Mouse (Mus musculus) cerebellum, adult 9-11 months (tissue): ENCODE data around the gene Lenep.
"Not testable (repeated sequence)": the region's sequence is repeated elsewhere in the genome, so short reads cannot be mapped to it uniquely, and the experiment has no call there.

Source experiments
- DNase-seq: peaks from one replicate; pipeline ENCODE4 v3.0.0; 2022

Gene Lenep

DNA sequence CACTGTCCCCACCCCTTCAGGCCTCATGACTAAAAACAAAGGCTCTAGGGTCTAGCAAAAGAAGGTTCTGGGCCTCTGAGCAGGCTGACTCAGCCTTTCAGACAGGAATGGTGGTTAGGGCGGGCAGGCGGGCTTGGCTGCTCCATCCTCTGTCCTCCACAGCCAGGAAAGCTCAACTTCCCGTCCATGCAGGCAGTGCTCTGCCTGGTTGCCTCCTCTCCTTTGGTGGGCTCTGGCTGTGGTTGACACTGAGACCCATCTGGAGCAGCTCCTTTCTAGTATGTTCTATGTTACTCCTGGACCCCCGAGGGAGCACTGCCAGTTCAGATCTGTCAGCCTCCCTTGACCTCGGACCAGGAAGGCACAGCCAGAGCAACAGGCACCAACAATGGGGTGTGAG lies at the start of gene Lenep:
Gene Lenep, minus strand, starts transcription at position 101 of the 400 bp plus-strand sequence.
- no peak for DNase-seq

DNA sequence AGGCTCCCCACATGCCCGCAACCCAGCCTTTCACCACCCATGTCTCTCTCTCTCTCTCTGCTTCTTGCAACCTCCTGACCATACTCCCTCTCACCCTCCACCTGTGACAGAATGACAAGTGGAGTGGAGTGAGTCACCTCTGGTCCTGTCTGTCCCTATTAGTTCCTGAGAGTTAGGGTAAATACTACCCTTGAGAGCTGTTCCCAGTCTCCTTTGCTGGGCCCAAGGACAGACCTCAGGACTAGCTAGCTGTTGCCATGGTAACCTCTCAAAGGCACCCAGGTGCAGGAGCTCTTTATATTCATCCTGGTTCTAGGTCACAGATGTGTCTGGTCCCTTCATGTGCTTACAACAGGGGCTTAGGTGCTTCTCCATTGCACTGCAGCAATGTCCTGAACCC lies 49.3 kb upstream of the Lenep start:
- DNase-seq = no peak

DNA sequence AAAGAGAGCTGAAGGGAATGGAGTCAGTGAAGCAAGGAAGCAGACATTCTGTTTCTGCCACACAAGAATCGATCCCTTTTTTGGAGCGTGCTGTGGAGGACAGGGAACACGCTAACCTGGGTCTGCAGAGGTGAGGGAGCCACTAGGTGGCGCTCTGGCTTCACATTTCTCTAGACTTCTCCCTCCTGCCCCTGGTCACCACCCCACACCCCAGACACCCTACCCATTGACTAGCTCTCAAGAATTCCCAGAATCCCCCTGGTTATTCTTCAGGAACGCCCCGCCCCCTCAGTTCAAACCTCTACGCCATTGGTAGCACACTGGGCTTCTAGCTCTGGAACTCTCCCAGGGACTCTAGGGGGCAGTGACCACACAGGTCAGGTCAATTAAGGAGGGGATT lies 46.9 kb upstream of the Lenep start:
- peak; percentile 69 for DNase-seq

DNA sequence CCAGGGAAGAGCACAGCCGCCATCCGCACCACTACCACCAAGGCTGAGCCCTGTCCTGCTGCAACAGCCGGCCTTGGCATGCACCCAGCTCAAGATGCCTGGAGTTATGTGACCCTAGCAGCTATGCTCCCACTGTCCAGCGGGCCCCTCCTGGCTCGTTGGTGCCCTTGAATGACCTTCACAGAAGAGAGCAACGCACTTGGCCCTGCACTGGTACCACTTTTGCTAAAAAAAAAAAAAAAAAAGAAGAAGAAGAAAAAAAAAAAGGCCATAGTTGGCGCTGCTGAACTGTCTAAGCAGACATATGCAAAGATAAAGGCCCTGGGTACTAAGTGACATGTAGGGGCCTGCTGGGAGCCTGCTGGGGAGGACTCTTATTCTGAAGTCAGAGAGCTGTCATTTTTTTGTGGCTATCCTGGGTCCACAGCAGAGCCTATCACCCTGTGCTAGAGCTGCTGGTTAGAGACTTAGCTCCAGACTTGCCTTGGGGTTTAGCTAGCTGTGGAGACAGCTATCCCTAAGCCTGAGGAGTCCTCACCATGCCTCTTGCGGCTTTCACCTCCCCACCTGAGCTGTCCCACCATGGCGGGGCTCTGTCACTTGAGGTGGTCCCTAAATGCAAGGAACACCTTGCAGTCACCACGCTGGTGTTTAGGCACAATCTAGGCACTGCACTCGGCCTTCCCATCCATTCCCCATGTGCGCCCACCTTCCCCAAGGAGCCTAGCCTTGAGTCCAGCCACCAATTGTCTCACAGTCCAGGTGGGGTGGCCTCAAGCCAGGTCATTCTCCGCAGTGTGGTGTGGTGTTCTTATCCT lies 46.3 kb upstream of the Lenep start:
- DNase-seq = no peak

DNA sequence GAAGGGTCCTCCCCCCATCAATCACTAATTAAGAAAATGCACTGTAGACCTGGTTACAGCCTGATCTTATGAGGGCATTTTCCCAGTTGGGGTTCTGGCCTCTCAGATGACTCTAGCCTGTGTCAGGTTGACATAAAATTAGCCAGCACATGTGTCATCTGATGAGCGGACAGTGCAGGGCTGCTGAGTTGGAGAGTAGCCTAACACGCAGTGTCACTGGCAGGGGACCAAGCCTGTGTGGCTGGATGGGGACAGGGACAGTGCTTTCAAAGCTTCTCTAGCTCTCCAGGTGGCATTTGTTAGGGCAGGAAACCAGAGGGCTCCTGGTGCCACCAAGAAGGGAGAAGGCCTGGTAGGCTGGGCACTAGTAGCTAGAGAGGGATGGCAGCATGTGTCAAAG lies 38.1 kb upstream of the Lenep start:
- DNase-seq = no peak

DNA sequence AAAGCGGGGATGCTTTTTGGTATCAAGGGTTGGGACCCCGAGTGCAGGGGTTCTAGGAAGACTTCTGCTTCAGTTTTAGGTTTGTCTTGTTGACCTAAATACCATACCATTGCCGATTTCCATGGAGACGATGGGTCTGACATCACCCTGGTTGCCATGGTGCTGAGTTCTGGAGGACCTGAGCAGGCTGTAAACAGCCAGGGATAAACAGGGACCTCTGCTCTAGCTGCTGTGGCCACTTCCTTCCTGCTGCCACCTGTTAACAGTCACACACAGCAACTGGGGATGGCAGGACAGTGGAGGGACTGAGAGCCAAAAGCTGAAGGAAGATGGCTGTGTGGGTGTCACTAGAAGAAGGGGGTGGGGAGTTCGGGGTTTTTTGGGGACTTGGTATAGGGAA lies 34.7 kb upstream of the Lenep start:
- no peak for DNase-seq

DNA sequence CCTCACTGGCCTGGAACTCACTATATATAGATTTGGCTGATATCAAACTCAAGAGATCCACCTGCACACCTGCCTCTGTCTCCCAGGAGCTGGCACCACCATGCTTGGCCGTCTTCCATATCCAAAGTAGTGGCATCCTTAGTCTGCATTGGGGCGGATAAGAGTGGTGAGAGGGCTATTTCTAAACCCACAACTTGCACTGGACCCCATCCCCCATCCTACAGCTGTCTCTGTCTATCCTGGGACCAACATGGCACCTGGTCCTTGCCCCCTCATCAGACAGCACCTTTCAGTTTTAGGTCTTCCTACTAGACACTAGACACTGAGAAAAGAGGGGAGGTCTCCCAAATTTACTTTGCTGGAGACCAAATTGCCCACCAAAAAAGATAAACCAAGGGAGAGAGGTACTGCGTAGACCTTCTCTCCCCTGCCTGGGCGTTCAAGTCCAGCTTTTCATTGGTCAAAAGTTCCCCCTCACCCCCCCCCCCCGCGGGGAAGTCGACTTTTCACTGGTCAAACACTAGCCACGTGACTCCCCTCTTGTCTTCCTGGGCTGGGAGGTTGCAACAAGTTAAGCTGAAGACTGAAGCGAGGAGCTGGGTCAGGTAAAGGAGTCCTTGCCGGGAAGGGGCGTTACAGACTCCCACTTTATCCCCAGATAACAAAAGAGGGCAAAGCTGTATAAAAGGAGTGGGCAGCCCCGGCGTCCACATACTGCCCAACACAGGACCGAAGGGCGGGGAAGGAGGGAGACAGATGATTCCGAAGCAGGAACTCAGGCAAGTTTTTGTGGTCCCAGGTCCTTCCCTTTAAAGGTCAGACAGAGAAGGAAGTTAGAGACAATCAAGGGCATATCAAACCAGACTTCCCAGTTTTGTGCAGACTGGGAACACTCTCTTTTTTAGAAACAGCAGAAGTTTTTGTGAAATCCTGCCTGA lies 33.9 kb upstream of the Lenep start, which contains the start of gene Pbxip1:
Gene Pbxip1, plus strand, starts transcription at position 531 of the 938 bp plus-strand sequence.
- DNase-seq = no peak

DNA sequence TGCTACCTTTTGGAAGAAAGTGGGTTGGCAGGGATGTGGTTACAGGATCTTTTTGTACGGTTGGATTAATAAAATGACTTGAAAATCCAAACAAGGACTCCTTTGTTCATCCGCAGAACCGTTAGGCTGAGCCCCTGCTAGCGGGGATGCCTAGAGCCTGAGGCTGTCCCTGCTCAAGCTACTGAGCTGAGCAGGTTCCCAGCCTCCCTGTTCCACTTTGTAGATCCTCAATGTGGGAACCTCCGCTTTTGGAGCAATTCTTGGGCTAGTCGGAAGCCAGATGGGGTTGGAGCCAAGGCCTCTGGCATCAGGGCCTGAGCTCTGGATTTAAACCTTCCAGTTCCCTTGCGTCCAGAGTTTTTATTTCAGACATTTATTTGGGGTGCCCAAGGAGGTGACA lies 32.4 kb upstream of the Lenep start:
- DNase-seq = no peak

DNA sequence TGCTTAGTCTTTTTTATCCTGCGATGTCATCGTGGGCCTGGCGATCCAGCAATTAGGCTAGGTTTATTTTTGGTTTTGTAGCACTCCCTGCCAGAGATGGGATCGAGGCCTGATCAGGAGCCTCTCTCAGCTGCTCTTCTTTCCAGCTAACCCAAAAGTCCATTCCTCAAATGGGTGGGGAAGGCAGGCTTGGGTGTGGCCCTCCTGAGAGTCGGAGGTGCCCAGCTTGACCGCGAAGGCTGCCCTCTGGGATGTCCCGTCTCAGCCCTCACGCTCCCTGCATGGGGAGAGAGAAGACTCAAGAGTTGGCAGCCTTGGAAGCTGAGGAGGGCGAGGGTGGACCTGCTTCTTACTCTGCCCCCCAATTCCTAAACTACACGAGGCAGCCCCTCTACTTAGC lies 31.9 kb upstream of the Lenep start:
- DNase-seq = no peak

DNA sequence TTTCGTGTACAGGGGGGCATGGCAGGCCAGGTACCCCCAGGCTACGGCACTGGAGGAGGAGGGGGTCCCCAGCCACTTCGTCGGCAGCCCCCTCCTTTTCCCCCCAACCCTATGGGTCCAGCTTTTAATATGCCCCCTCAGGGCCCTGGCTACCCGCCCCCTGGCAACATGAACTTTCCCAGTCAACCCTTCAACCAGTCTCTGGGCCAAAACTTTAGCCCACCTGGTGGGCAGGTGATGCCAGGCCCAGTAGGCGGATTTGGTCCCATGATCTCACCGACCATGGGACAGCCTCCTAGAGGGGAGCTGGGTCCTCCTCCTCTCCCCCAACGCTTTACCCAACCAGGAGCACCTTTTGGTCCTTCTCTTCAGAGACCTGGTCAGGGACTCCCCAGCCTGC lies 30.0 kb upstream of the Lenep start:
- no peak for DNase-seq

DNA sequence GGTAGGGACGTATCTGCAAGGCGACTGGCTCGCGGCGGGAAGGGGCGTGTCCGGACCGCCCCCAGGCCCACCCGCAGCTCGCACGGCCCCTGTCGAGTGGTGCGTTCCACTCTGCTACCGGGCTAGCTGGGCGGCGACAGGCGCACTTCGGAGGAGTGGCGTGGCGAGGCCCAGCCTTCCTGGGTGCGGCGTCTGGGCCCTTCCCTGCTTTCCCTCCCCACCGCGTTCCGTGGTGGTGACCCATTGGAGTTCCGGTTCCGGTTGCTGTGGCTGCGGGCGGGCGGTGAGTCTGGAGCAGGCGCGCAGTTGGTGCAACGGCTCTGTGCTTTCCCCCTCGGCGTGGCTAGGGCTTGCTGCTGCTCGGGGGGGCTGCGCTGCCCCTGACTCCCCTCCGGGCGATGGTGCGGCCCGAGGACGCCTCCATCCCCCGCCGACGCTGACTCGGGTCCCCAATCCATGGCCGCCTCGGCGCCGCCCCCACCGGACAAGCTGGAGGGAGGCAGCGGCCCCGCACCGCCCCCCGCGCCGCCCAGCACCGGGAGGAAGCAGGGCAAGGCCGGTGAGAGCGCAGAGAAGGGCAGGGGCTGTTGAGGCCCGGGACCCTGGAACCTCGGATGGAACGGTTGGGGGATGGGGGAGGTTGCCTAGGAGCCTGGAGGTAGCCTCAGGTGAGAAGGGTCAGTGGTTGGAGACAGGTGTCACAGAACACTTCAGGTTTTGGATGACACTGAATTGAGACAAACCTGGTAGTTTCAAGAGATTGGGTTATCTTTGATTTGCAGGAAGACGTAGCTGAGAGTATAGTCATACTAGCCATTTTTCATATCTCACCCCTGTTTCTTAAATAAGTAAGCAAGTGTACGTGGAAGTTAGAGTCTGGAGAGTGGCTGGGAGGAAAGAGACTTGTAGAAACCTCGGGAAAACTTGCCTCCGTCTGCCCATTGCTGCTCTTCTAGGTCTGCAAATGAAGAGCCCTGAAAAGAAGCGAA lies 27.9 kb upstream of the Lenep start, which contains the start of gene Pygo2:
Gene Pygo2, plus strand, starts transcription at position 44 of the 989 bp plus-strand sequence.
- peak; percentile 96 for DNase-seq

DNA sequence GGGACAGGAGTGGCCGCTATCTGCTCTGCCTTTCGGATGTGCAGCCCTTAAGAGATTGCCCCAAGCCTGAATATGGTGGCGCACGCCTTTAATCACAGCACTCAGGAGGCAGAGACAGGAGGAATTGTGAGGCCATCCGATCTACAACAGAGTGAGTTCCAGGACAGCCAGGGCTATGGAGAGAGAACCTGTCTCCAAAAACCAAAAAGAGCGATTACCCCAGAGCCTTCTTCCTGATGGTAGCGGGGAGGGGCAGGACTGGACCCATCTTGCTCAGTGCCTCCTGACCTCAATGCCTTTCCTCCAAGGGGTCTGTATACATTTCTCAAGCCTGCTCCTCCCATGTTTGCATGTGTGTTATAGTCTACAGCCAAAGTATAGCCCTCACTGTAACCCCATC lies 26.4 kb upstream of the Lenep start:
- DNase-seq = not testable (repeated sequence)

DNA sequence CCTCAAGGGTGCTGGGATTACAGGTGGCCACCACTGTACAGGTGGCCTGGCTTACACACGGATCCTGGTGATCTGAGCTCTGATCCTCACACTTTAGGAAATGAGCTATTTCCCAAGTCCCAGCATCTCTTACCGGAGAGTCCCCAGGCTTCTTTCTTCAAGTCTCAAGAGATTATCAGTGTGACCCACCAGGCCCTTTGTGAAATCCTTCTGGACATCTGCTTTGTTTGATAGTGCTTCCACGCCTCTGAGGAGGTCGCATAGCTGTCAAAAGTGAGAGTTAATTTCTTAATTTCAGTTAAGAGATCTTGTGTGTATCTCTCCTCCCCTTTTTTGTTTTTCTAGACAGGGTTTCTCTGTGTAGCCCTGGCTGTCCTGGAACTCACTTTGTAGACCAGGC lies 23.3 kb upstream of the Lenep start:
- no peak for DNase-seq

DNA sequence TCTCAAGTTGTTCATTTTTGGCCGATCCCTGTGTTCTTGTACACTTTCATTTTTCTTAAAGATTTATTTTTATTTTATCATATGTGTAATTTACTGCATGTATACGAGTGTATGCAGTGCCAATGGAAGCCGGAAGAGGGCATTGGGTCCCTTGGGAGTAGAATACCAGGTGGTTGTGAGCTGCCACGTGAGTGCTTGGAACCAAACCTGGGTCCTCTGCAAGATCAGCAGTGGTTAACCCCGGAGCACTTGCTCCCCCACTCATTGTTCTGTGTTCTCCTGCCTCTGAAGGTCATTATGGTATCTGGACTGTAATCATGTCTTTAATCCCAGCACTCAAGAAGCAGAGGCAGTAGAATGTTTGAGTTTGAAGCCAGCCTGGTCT lies 22.5 kb upstream of the Lenep start:
- no peak for DNase-seq

DNA sequence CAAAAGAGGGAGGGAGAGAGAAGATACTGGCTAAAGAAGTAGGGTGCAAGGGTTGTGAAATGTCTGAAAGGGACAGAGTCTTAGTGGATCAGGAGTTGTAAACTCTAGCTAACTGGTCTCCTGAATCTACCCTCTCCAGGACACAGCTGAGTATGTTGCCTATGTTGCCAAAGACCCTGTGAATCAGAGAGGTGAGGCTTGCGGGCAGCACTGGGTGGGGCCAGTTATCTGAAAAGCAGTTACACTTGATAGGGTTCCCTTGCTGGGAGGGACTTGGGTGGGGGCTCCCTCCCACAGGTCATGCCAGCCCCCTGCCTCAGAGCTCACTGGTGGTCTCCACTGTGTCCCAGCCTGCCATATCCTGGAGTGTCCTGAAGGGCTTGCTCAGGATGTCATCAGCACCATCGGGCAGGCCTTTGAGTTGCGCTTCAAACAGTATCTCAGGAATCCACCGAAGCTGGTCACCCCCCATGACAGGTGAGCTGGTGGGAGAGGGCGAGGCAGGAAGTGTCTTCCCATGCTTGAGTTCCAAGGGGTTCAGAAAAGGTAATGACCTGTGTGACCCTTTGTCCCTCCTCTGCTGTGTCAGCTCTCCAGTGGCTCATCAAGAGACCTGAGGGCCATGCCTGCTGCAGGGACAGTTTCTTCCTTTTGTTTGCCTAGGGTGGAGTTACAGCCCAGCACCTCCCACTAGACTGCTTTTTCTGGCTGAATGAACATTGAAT lies 22.0 kb upstream of the Lenep start:
- no peak for DNase-seq

DNA sequence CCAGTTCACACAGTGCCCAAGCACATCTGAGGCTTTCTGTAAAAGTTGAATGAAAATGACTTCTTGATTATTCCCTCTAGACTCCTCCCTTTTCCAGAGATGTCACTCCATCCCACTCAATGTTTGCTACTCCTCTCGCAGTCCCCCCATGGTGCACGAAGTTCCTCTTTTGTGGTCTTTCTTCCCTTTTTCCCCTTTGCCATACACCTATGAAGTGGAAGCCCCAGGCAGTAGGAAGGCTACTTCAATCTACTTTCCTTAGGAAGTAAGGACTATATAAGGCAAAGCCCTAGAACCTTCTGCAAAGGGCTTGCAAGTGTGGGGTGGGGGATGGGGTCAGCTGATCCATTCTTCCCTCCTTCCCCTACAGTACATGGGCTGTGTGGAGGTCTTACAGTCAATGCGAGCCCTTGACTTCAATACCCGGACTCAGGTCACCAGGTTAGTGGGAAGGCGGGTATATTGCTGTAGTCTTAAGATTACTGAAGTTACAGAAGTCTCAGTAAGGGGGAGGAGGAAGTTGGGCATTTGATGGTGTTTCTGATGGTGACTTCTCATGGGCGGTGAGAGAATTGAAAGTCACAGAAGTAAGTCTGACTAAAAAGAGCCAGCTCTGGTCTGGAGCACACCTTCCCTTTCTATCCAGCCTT lies 20.1 kb upstream of the Lenep start:
- no peak for DNase-seq

DNA sequence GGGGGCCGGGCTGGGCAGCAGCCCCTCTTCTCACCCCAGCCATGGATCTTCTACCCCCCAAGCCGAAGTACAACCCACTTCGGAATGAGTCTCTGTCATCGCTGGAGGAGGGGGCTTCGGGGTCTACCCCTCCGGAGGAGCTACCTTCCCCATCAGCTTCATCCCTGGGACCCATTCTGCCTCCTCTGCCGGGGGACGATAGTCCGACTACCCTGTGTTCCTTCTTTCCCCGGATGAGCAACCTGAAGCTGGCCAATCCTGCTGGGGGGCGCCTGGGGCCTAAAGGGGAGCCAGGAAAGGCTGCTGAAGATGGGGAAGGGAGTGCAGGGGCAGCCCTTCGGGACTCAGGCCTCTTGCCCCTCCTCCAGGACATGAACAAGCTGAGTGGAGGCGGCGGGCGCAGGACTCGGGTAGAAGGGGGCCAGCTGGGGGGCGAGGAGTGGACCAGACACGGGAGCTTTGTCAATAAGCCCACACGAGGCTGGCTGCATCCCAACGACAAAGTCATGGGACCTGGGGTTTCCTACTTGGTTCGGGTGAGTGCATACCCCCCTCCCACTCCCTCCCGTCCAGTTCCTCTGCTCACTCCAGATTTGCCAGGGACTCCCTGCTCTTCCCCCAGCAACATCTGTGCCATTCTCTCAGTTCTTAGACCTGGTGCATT lies 19.3 kb upstream of the Lenep start:
- DNase-seq = no peak

DNA sequence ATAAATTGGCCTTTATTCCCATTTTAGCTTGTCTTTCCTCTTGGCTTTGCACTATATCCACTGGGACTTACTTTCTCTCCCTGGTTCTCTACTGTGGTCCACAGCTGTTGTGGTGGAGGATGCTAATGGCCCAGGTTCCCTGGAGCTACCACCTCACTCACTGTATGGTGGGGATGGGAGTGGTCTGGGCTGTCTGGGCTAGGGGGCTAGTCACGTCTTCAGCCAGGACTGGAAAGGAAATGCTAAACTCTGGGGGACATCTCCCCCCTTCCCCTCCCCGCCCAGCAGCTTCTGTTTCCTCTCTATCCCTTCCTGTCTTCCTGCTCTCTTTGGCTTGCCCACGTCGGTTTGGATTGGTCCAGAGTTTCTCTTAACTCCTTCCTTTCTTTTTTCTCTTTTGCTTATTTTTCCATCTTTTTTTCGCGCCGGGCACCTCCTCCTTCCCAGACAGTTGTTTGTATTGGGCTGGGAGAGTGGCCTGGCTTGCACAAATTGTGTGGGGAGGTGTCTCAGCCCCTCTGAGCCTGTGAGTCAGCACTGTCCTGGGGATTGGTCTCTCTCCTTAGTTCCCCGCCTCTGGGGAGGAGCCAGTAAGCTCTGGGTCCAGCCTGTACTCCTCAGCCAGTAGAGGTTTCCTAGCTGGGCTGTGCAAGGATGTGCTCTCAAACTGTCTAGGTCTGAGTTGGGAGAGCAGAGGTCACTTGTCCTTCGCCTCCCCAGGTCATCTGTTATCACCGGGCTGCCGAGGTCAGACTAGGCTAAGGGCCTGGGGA lies 18.6 kb upstream of the Lenep start:
- DNase-seq = peak; percentile 74

DNA sequence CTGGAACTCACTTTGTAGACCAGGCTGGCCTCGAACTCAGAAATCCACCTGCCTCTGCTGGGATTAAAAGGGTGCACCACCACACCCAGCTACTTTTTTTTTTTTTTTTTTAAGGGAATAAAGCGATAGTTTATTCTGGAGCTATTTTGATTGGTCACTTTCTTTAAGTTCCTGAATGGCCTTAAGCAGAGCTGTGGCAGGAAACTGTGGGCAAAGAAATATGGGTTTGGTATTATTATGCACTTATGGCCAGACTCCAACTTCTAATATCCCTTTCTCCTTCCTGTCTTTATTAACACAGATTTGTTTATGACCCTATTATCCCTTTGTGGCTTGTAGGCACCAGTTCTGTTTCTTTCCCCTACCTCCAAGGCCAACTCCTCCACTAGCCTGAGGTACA lies 17.8 kb upstream of the Lenep start:
- DNase-seq = no peak

DNA sequence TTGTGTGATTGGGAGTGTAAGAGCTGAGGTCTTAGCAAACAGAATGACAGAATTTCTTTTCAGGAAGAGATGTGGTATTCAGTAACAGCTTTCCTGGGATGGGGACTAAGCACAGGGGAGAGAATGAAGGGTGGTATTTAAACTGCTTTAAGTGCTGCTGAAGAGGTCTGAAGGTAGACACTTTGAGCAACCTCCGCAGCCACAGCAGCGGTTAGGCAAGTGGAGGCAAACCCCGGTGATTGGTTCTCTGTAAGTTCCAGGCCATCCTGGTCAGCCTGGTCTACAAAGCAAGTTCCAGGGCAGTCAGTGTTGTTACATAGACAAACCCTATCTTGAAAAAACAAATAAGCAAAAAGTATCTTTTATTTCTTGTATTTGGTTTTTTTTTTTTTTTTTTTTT lies 17.4 kb upstream of the Lenep start:
- no peak for DNase-seq
